Mouse (Mus musculus) mature B cell (primary cell): Measurements from ENCODE around the gene Fam234b.

Experiments used
- in situ Hi-C: fragments of 300-500 bp; cut with MboI; formaldehyde crosslinking; loops from 2 replicates; pipeline ENCODE4 v1.14.3; 2019

Fam234b gene

GRCm38 (mm10) chr6:135228465-135228941 is 30.7 kb downstream of the Fam234b start:
- in situ Hi-C loops, result no loop called here

- in situ Hi-C loops, result no loop called here
Measured at GRCm38 (mm10) chr6:135230586-135230985, 32.8 kb downstream of the Fam234b start.

- in situ Hi-C loops, result no loop called here
Measured at GRCm38 (mm10) chr6:135232443-135233182, 34.8 kb downstream of the Fam234b start.

- in situ Hi-C loops, result no loop called here
Measured at GRCm38 (mm10) chr6:135235742-135236141, 38.0 kb downstream of the Fam234b start.

GRCm38 (mm10) chr6:135236576-135236975 is 38.8 kb downstream of the Fam234b start:
- in situ Hi-C loops, result no loop called here

- in situ Hi-C loops, result no loop called here
Measured at GRCm38 (mm10) chr6:135237326-135237725, 39.5 kb downstream of the Fam234b start.

- in situ Hi-C loops, result no loop called here
Measured at GRCm38 (mm10) chr6:135238211-135238610, 40.4 kb downstream of the Fam234b start.

GRCm38 (mm10) chr6:135240361-135240760 is 42.6 kb downstream of the Fam234b start:
- in situ Hi-C loops, result no loop called here

GRCm38 (mm10) chr6:135245586-135245985 is 47.8 kb downstream of the Fam234b start:
- in situ Hi-C loops, result loop anchor here (5.0 kb wide), 1 partner anchor 132 kb away; no protein-coding TSS in a partner anchor

GRCm38 (mm10) chr6:135247861-135248260 is 50.1 kb downstream of the Fam234b start:
- in situ Hi-C loops, result loop anchor here (5.0 kb wide), 1 partner anchor 129 kb away; no protein-coding TSS in a partner anchor

- in situ Hi-C loops, result loop anchor here (5.0 kb wide), 1 partner anchor 127 kb away; no protein-coding TSS in a partner anchor
Measured at GRCm38 (mm10) chr6:135249846-135250531, 52.2 kb downstream of the Fam234b start.

GRCm38 (mm10) chr6:135250926-135251699 is 53.3 kb downstream of the Fam234b start:
- in situ Hi-C loops, result no loop called here

- in situ Hi-C loops, result no loop called here
Measured at GRCm38 (mm10) chr6:135251849-135252727, 54.3 kb downstream of the Fam234b start.

GRCm38 (mm10) chr6:135252728-135253077 is 54.9 kb downstream of the Fam234b start:
- in situ Hi-C loops, result no loop called here

- in situ Hi-C loops, result no loop called here
Measured at GRCm38 (mm10) chr6:135254153-135254552, 56.4 kb downstream of the Fam234b start, which contains the start of gene Gsg1. TSS of gene Gsg1 (minus strand) at chr6:135254351.

- in situ Hi-C loops, result no loop called here
Measured at GRCm38 (mm10) chr6:135260435-135260834, 62.7 kb downstream of the Fam234b start.

GRCm38 (mm10) chr6:135261124-135261523 is 63.3 kb downstream of the Fam234b start:
- in situ Hi-C loops, result no loop called here

GRCm38 (mm10) chr6:135262565-135262964 is 64.8 kb downstream of the Fam234b start:
- in situ Hi-C loops, result no loop called here

- in situ Hi-C loops, result no loop called here
Measured at GRCm38 (mm10) chr6:135264136-135264535, 66.4 kb downstream of the Fam234b start.

GRCm38 (mm10) chr6:135266056-135266455 is 68.3 kb downstream of the Fam234b start:
- in situ Hi-C loops, result no loop called here

- in situ Hi-C loops, result no loop called here
Measured at GRCm38 (mm10) chr6:135267221-135267620, 69.4 kb downstream of the Fam234b start.
